Mouse (Mus musculus) liver, embryonic 16.5 days (tissue): ENCODE data around the gene Gad1. TPM values are rescaled to one million over a fixed set of nuclear protein-coding genes. Genes with fewer than 3 reads are reported as not detected.

ENCODE experiments used
- ATAC-seq: fragments of 200-750 bp; cut with Nextera tagmentation; 2 replicates; pipeline ENCODE4 v1.8.0; 2017; ENCODE audit warnings: low read depth, mild to moderate bottlenecking, moderate number of reproducible peaks, moderate library complexity
- H3K27ac ChIP-seq: fragments of 300-500 bp; sonication (generic); 2 replicates; pipeline ENCODE4 v1.5.1; 2014; ENCODE audit warnings: mild to moderate bottlenecking, low read length
- H3K27me3 ChIP-seq: fragments of 300-500 bp; sonication (generic); 2 replicates; pipeline ENCODE4 v1.6.1; 2014; ENCODE audit warnings: low read depth, low read length, mixed read lengths; ENCODE audit not compliant: control insufficient read depth, insufficient read depth
- H3K36me3 ChIP-seq: fragments of 300-500 bp; sonication (generic); 2 replicates; pipeline ENCODE4 v1.6.1; 2014; ENCODE audit warnings: mild to moderate bottlenecking; ENCODE audit not compliant: control insufficient read depth, insufficient read depth
- H3K4me1 ChIP-seq: fragments of 300-500 bp; sonication (generic); 2 replicates; pipeline ENCODE4 v1.6.1; 2014; ENCODE audit warnings: low read depth, low read length, mixed read lengths; ENCODE audit not compliant: control insufficient read depth
- H3K4me2 ChIP-seq: fragments of 300-500 bp; sonication (generic); 2 replicates; pipeline ENCODE4 v1.6.1; 2014; ENCODE audit warnings: low read depth, low read length, mixed read lengths
- H3K4me3 ChIP-seq: fragments of 300-500 bp; sonication (generic); 2 replicates; pipeline ENCODE4 v1.5.1; 2014; ENCODE audit warnings: low read depth, mild to moderate bottlenecking, low read length
- H3K9ac ChIP-seq: fragments of 300-500 bp; sonication (generic); 2 replicates; pipeline ENCODE4 v1.6.1; 2014; ENCODE audit warnings: low read depth, low read length
- H3K9me3 ChIP-seq: fragments of 300-500 bp; sonication (generic); replicated peaks from 2 replicates; pipeline ENCODE4 v1.6.1; 2016; ENCODE audit warnings: low read length; ENCODE audit not compliant: control insufficient read depth
- WGBS: fragments of 180-500 bp; shearing (Covaris S2); extraction: QIAGEN DNeasy Blood & Tissue Kit; methylation state at CpG from one replicate; pipeline ENCODE4 v1.1.7; 2014; ENCODE audit not compliant: insufficient replicate concordance; 5-methylcytosine and 5-hydroxymethylcytosine counted together
- polyA plus RNA-seq: library from polyadenylated mRNA; unstranded; fragments of >200 nt; fragmentation: Nextera tagmentation; extraction: Ambion mirVana; gene quantifications from 2 replicates; pipeline ENCODE4 v1.2.1, GENCODE M21; 2015

Gene Gad1
- polyA plus RNA-seq, 1 experiment from 2014 or later: 0.06 TPM

- H3K27me3 ChIP-seq: peaks cover 70% of the 10 kb centered on the region
Observed at GRCm38 (mm10) chr2:70568198-70568941, 15.5 kb downstream of the Gad1 start.

DNA sequence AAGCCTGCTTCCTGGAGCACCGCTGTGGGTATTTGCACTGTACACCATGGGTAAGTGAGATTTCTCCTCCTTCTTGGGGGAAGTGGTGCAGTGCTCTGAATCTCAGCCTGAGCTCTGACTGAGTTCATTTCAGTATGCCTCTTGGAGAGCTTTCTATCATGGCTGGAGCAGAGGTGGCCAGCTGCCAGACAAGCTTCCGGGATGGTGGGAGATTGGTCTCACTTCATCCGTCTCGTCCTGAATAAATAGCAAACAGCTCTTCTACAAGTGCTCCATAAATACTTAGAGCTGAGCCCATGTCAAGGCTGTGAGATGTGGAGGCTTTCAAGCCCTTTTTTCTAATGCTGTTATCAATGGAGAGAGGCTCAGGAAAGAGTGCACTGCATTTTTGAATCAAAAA is 18.8 kb downstream of the Gad1 start:
- Histone ChIP-seq H3K36me3 (no peaks in the 10 kb centered on the region), H3K4me1 (no peaks in the 10 kb centered on the region), H3K4me3 (no peak overlapping the region), H3K27ac (no peak overlapping the region), H3K9ac (no peak overlapping the region), H3K4me2 (no peak overlapping the region), H3K9me3 (no peaks in the 10 kb centered on the region), H3K27me3 (peaks cover 37% of the 10 kb centered on the region)
- WGBS: 60% methylated on average over 4 of the region's 4 CpGs
- no peak for ATAC-seq

More at GRCm38 (mm10) chr2:70568198-70568941, 15.5 kb downstream of the Gad1 start:
- no peak for ATAC-seq
- Histone ChIP-seq H3K27ac (no peak overlapping the region), H3K9me3 (no peaks in the 10 kb centered on the region), H3K4me1 (no peaks in the 10 kb centered on the region), H3K36me3 (no peaks in the 10 kb centered on the region), H3K4me3 (peak overlapping the region; percentile 24; the same call in 1 of the 2 replicates), H3K4me2 (peak overlapping the region; percentile 40), H3K9ac (no peak overlapping the region)
- under 1% methylated on average over 34 of the region's 34 CpGs for WGBS

- H3K27me3 ChIP-seq: peaks cover 31% of the 10 kb centered on the region
- no peak overlapping the region for H3K4me3 ChIP-seq
- 41% methylated on average over 9 of the region's 9 CpGs for WGBS
- H3K27ac ChIP-seq: no peak overlapping the region
- H3K36me3 ChIP-seq: no peaks in the 10 kb centered on the region
- H3K4me1 ChIP-seq: no peaks in the 10 kb centered on the region
- no peak for ATAC-seq
- no peak overlapping the region for H3K9ac ChIP-seq
- H3K9me3 ChIP-seq: no peaks in the 10 kb centered on the region
- H3K4me2 ChIP-seq: no peak overlapping the region
Observed at GRCm38 (mm10) chr2:70572251-70572650, 19.4 kb downstream of the Gad1 start.

GRCm38 (mm10) chr2:70573544-70574210 is 20.8 kb downstream of the Gad1 start:
- H3K27ac ChIP-seq: no peak overlapping the region
- H3K27me3 ChIP-seq: peaks cover 17% of the 10 kb centered on the region
- H3K9me3 ChIP-seq: no peaks in the 10 kb centered on the region
- no peak overlapping the region for H3K9ac ChIP-seq
- H3K4me1 ChIP-seq: no peaks in the 10 kb centered on the region
- no peak overlapping the region for H3K4me2 ChIP-seq
- no peaks in the 10 kb centered on the region for H3K36me3 ChIP-seq
- H3K4me3 ChIP-seq: no peak overlapping the region
- ATAC-seq: no peak
- 60% methylated on average over 8 of the region's 8 CpGs for WGBS

DNA sequence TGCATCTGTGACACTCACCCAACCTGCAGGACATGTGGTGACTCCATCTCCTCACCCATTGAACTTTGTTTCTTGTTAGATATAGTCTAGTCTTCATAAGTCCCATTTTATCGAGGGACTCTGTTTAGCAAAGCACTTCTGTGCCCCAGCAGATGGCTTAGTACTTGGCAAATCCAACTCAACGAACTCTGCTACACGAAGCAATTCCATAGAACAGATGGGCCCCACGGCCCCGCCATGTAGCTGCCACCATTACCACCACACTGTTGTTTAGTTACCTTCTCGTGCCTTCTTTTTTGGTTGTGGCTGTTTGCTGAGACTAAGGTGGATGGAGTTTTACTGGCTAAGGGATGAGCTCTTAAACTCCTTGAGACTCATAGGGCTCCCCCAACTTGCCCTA is 35.3 kb downstream of the Gad1 start:
- Histone ChIP-seq H3K27ac (no peak overlapping the region), H3K36me3 (no peaks in the 10 kb centered on the region), H3K27me3 (no peaks in the 10 kb centered on the region), H3K4me3 (no peak overlapping the region), H3K4me2 (no peak overlapping the region), H3K9me3 (no peaks in the 10 kb centered on the region), H3K9ac (no peak overlapping the region), H3K4me1 (no peaks in the 10 kb centered on the region)
- ATAC-seq: no peak
- WGBS: 62% methylated on average over 6 of the region's 6 CpGs

GRCm38 (mm10) chr2:70592432-70592831 is 39.6 kb downstream of the Gad1 start:
- ATAC-seq: no peak
- no peaks in the 10 kb centered on the region for H3K9me3 ChIP-seq
- WGBS: 69% methylated on average over 6 of the region's 6 CpGs

GRCm38 (mm10) chr2:70593670-70594069 is 40.8 kb downstream of the Gad1 start:
- Histone ChIP-seq H3K4me3 (no peak overlapping the region), H3K27me3 (no peaks in the 10 kb centered on the region), H3K36me3 (no peaks in the 10 kb centered on the region), H3K4me1 (no peaks in the 10 kb centered on the region), H3K9me3 (no peaks in the 10 kb centered on the region), H3K9ac (no peak overlapping the region), H3K4me2 (no peak overlapping the region), H3K27ac (no peak overlapping the region)
- ATAC-seq: no peak
- 62% methylated on average over 5 of the region's 5 CpGs for WGBS

More at GRCm38 (mm10) chr2:70592432-70592831, 39.6 kb downstream of the Gad1 start:
- H3K27ac ChIP-seq: no peak overlapping the region
- no peak overlapping the region for H3K4me3 ChIP-seq
- H3K4me1 ChIP-seq: no peaks in the 10 kb centered on the region
- no peak overlapping the region for H3K4me2 ChIP-seq
- H3K9ac ChIP-seq: no peak overlapping the region
- H3K27me3 ChIP-seq: no peaks in the 10 kb centered on the region
- H3K36me3 ChIP-seq: no peaks in the 10 kb centered on the region

DNA sequence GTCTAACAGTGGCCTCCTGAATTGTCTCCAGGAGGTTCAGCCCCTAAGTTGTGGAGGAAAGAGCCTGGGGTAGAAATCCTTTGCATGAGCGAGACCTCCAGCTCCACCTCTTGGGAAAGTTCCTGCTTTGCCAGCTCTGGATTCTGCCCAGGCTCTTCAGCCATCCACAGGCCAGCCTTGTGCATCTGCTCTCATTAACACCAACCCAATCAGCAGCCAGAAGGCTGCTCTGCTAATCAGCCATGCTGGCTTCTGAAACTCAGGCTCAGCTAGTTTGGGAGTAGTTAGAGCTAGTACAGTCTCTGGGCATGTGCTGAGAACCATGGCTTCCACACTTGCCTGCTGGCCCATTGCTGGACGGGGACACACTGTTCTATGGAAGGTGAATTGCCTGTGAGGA is 43.0 kb downstream of the Gad1 start:
- no peak overlapping the region for H3K27ac ChIP-seq
- H3K9ac ChIP-seq: no peak overlapping the region
- ATAC-seq: no peak
- H3K9me3 ChIP-seq: no peaks in the 10 kb centered on the region
- H3K27me3 ChIP-seq: no peaks in the 10 kb centered on the region
- no peak overlapping the region for H3K4me3 ChIP-seq
- no peaks in the 10 kb centered on the region for H3K36me3 ChIP-seq
- no peak overlapping the region for H3K4me2 ChIP-seq
- H3K4me1 ChIP-seq: no peaks in the 10 kb centered on the region
- 42% methylated on average over 2 of the region's 2 CpGs for WGBS

- Histone ChIP-seq H3K4me2 (no peak overlapping the region), H3K27me3 (no peaks in the 10 kb centered on the region), H3K4me3 (no peak overlapping the region), H3K9ac (no peak overlapping the region), H3K27ac (no peak overlapping the region), H3K4me1 (no peaks in the 10 kb centered on the region), H3K9me3 (no peaks in the 10 kb centered on the region), H3K36me3 (no peaks in the 10 kb centered on the region)
- no peak for ATAC-seq
- WGBS: 55% methylated on average over 3 of the region's 3 CpGs
Observed at GRCm38 (mm10) chr2:70609769-70610168, 56.9 kb downstream of the Gad1 start.
